Mouse (Mus musculus) myocyte (in vitro differentiated cells): Measurements from ENCODE around the gene Tmem128.

Source experiments
- CEBPB ChIP-seq: IDR thresholded peaks from 2 replicates; pipeline ENCODE4 v1.6.1; 2011; ENCODE audit warnings: mild to moderate bottlenecking, moderate library complexity; ENCODE audit not compliant: poor library complexity, insufficient read depth, severe bottlenecking
- MAX ChIP-seq: IDR thresholded peaks from one replicate; pipeline ENCODE4 v1.6.1; 2011; ENCODE audit warnings: low read depth, mild to moderate bottlenecking, control low read depth
- MYOG ChIP-seq, 3 experiments: IDR thresholded peaks; one replicate each; pipeline ENCODE4 v1.6.1; 2011; ENCODE audit warnings: control low read depth in 2 of 3, low read depth in 2 of 3, mild to moderate bottlenecking in 2 of 3; ENCODE audit not compliant: insufficient read length in 2 of 3, control insufficient read depth in 1 of 3, insufficient read depth in 1 of 3
- POLR2A ChIP-seq: IDR thresholded peaks from one replicate; pipeline ENCODE4 v1.6.1; 2011; ENCODE audit warnings: low read depth, mild to moderate bottlenecking, control low read depth, moderate library complexity; ENCODE audit not compliant: insufficient read length
- TCF12 ChIP-seq: IDR thresholded peaks from one replicate; pipeline ENCODE4 v1.6.1; 2011; ENCODE audit warnings: mild to moderate bottlenecking, control low read depth; ENCODE audit not compliant: poor library complexity, insufficient read depth, severe bottlenecking

- TF ChIP-seq MYOG (IDR thresholded peaks at IDR 0.05; ENCODE audit: control insufficient read depth in 1 of 3, insufficient read depth in 1 of 3, insufficient read length in 2 of 3, low read depth in 2 of 3) (no peak), MAX (no peak), TCF12 (no peak), CEBPB (no peak), POLR2A (no peak)
Observed at GRCm38 (mm10) chr5:38258034-38258772, 1.8 kb upstream of the Tmem128 start.
